Mouse (Mus musculus) NIH3T3 (cell line): Measurements from ENCODE around the gene H2-Eb2.

Experiments
- DNase-seq: peaks from one replicate; pipeline ENCODE4 v3.0.0-alpha.2; 2012; ENCODE audit warnings: low read depth

The H2-Eb2 gene

DNA sequence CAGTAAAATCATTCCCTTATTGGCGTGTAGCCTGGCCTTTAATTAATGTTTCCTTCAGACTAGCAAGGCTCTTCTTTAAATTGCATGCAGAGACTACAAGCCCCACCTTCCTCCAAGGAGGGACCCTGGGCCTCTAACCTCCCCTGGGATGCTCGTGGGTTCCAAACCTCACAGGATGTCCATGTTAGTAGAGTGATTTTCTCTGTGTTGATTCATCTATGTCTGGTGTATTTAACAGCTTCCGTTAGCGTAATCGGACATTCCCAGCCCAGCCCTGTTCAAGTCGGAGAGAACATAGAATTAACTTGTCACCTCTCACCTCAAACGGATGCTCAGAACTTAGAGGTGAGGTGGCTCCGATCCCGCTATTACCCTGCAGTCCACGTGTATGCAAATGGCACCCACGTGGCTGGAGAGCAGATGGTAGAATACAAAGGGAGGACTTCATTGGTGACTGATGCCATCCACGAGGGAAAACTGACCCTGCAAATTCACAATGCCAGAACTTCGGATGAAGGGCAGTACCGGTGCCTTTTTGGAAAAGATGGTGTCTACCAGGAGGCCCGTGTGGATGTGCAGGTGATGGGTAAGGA lies 37.6 kb downstream of the H2-Eb2 start:
- no peak for DNase-seq

DNA sequence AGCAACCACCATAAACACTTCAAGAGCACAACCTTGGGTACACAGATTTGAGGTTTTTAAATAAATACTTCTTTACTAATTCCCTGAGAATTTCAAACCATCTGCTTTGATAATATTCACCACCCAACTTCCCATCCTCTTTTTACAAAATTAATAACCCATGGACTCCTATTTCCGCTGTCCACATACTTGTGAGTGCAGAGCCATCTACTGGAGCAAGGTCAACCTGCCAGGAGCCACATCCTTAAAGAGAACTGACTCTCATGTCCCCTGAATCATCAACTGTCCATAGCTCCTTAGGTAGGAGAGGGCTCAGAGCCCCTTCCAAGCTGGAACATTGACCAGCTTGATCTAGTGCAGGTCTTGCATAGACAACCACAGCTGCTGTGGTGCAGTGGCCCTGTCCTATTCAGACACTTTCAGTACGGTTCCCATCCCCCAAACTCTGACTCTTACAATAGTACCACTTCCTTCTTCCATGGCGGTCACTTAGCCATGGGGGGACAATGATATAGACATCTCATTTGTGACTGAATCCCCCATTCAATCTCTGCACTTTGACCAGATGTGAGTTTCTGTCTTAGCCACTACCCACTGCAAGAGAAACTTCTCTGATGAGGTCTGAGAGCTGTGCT lies 38.3 kb downstream of the H2-Eb2 start:
- no peak for DNase-seq

DNA sequence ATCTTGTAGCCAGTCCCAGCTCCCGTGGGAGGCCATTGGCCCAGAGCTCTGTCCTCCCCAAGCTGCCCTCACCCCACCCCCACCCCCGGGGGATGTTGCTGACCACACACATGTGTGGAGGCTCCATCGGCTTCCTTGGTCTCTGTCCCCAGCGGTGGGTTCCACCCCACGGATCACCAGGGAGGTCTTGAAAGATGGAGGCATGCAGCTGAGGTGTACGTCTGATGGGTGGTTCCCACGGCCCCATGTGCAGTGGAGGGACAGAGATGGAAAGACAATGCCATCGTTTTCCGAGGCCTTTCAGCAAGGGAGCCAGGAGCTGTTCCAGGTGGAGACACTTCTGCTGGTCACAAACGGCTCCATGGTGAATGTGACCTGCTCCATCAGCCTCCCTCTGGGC lies 39.6 kb downstream of the H2-Eb2 start:
- DNase-seq: no peak

DNA sequence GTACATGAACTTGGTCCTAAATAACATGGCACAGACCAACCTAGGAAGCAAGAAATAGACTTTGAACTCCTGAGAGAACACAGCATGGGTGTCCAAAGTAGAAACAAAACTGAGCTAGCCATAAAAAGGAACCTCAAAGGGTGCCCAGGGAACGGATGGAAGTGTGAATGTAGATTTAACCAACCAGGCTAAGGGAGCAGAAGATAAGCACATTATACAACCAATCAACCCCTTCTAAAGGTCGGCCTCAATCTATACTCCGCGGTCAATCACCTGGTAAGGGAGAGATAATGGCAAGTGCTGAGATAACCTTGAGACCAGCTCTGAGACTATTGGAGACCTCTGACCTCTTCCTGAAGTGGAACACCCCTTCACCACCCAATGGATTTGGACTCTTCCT lies 45.1 kb downstream of the H2-Eb2 start:
- no peak for DNase-seq

DNA sequence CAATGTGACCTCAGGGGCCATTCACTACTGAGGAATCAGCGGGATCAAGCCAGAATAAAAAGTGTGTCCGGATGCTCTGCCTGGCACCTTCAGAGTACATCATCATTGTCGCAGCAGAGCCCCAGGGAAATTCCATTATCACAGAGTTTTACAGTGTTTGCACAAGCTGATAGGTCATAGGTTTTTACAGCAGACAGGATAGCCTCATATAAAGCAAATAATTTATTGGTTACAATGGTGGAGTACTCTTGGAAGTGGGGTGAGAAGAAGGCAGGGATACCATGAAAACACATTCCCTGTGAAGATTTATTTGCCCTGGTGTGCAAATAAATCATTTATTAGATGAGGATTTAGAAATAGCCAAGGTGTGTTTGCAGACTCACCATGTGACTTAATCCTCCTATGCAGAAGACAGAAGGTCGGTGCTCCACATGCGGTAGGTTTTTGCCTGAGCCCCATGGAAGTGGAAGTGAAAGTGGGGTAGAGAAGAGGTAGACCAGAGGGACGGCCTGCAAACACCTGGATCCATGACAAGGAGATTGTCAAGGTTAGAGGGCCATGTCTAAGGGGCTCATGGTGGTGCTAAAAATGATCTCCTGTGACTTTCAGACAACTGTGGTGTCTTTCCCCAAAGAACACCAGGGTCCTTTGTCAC lies 47.7 kb downstream of the H2-Eb2 start:
- no peak for DNase-seq

DNA sequence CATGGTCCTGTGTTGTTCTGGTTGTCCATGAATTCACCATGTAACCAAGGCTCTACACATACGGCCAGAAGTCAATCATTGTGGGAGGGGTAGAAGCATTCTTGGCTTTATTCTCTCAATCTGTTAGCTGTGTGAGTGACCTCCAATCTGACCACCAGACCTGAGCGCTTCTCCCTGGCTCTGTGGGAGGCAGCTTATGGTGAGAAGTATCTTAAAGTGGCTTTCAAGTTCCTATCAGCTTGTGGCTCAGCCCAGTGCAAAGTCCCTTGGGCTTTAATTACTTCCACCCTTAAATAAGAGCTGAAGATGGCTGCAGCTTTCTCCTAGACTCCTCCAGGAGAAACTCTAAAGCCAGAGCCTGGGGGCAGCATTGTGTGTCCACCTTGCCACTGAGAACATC lies 51.4 kb downstream of the H2-Eb2 start, which contains the start of gene Btnl1:
Gene Btnl1, plus strand, starts transcription at position 286 of the 400 bp plus-strand sequence.
- DNase-seq: no peak

DNA sequence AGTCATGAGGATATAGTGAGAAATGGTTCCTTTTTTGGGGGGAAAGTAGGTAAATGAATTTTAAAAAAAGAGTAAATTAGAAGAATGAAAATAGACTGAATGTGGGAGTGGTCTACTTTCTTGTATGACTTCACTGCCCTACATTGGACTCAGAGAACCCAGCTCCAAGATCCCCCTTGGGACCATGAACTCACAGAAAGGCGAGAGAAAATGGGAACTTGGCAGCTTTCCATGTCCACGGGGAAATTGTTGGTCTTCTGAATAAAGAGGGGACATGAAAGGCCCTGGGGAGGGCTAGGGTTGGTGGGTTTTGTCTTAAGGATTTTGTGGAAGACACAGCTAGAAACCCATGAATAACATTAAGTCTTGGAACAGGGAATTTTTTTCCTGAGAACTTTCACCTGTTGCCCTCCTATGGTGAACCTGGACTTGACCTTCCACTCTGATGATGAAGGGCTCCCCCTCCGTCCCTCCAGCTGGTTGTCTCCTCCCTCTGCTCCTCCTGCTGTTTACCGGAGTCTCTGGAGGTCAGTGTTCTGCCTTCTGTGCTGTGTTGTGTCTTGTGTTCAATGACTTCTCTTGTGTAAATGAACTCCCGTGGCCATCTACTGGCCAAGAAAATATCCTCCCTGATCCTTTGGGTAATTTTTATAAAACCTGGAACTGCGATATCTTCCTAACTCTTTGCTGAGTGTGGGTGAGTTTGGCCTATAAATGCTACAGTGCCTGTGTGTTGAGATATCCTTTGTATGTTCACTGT lies 52.2 kb downstream of the H2-Eb2 start:
- DNase-seq: no peak

DNA sequence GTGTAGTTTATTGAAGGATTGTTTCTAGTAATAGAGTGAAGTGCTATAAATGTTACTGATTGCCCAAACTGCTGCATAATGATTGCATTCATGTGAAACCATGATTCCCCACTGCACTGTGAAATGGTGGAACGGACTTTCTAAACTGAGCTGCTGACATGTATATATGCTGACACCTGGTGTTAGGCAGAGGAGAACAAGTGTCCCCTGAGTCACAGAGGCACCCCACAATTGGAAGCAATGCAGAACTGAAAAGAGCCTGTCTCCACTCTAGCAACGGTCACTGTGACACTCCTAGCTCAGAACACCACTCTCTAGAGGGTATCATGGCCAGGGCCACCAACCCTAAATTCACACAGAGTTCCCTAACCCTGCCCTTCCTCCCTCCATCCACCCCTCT lies 53.3 kb downstream of the H2-Eb2 start:
- no peak for DNase-seq

DNA sequence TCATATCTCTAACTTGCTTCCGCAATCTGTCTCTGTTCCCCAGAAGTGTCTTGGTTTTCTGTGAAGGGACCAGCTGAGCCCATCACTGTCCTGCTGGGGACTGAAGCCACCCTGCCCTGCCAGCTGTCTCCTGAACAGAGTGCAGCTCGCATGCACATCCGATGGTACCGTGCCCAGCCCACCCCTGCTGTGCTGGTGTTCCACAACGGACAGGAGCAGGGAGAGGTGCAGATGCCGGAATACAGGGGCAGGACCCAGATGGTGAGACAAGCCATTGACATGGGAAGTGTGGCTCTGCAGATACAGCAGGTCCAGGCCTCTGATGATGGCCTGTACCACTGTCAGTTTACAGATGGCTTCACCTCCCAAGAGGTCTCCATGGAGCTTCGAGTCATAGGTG lies 54.0 kb downstream of the H2-Eb2 start:
- no peak for DNase-seq

DNA sequence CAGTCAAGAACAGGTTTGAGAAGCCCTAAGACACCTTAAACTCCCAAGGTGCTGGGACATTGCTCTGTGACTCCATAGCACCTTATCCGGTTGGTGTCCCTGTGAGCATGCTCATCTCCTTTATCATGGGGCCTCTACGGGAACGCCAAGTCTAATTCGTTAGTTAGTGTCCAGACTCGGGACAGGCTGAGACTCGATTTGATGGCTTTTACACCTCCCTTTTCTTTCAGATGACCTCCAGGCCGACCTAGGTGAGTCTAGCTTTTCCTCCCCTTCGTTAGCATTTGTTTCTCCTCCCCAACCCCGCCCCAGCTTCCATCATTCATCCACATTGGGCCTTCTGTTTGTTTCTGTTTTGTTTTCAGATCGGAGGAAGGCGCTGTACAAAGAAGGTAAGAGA lies 56.4 kb downstream of the H2-Eb2 start:
- no peak for DNase-seq

DNA sequence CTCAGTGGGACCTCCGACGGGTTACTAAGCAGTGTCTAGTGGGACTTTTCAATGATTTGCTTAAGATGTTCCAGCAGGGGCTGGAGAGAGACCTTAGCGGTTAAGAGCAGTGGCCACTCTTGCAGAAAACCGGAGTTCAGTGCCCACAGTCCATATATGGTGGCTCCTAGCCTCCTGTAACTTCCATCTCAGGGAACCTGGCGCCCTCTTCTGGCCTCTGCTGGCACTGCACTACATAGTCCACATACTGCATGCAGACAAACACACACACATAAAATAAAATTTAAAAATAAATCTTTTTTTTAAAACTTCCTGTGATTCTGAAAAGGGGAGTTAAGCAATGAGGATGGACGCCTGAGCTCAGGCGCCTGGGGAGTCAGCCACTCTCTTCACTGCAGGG lies 57.7 kb downstream of the H2-Eb2 start:
- peak; percentile 25 for DNase-seq

DNA sequence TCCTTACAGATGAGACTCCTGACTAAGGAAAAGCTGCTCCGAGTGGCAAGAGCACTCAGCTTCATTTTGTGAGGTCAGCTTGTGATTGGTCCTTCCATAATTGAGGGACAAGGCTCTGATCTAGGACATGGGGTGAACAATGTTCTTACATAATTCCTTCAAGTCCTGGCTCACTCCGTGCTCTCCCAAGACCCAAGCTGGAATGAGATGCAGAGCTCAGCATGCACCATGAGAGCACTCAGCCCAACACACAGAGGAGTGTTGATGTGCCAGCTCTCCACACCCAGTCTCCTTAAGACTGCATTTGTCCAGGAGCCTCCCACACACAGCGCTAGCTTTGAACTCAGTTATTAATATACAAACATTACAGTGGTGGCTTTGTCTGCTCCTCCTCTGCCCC lies 59.2 kb downstream of the H2-Eb2 start:
- no peak for DNase-seq

DNA sequence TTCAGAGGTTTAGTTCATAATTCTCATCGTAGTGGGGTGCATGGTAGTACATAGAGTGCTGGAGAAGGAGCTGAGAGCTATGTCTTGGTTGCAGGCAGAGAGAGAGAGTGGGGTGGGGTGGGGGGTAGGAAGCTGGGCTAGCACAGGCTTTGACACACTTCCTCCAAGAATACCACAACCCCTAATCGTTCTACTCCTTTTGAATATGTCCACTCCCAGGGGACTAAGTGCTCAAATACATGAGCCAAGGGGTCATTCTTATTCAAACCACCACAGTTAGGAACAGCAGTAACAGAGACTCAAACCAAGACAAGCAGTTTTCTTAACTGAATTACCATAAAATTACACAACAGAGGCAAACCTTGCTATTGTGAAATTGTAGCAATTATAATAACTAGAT lies 61.2 kb downstream of the H2-Eb2 start:
- no peak for DNase-seq

DNA sequence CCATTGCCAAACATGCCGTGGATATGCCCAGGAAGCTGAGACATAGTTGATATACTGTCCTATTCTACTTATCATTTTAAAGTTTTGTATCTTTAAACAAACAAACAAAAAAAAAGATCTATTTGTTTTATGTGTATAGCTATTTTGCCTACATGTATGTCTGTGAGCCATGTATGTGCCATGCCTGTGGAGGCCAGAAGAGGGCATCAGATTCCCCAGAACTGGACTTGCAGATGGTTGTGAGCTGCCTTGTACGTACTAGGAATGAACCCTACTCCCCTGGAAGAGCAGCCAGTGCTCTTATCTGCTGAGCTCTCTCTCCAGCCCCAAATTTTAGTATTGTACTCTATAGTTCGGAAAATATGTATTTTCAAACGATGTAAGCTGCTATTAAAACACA lies 63.0 kb downstream of the H2-Eb2 start:
- DNase-seq: peak; percentile 30
